ENCODE assay signal across 9 mouse cellular contexts in the genomic region with DNA sequence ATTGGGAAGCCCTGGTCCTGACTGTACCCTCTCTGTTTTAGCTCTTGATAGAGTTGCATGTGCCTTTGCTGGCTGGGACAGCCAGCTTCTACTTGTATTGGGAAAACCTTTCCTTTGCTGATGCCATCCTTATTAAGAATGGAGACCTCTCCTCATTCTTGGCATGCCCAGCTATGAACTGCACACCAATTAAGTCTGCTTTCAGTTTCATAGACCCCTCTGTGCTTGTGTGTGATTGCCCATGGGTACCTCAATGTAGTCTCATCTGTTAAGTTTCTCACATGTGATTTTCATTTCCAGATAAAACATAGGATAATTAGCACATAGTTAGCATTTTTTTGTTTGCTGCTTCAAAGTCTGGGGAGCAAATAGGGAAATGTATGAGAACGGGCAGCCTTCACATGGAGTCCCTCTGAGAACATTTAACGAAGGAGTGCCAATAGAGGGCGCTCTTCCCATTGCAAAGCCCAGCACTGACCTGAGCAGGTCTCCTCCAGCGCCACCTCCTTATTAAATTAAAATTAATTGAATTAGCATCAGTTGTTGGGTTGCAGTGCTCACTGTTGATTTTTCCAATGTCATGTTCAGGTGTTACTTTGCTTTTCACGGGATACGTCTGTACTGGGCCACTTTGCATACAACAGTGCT.
A peak's percentile ranks its signal among the peaks of the same experiment; 100 is the strongest.
DNase-seq lines count a peak whose midpoint lies in the region; ATAC-seq and TF ChIP-seq lines count a peak whose summit lies in the region.
"Had no signal": no experiment of that assay in that cellular context is flagged by ENCODE, and none has a peak within 500 bp of the region (broad histone marks: within the 10 kb centered on the region; RNA-seq: fewer than 3 reads in every experiment).

No protein-coding gene starts in this region.

- peak; percentile 57 for DNase-seq in MN1 (ENCODE audit: low spot score)
- DNase-seq in cerebellum, adult 11 months = peak; percentile 41
- peak; percentile 79 for DNase-seq in forebrain, postnatal 0 days
- DNase-seq in hindbrain, embryonic 14.5 days (ENCODE audit: low spot score) = peak; percentile 79
- peak; percentile 69 to 79 for DNase-seq in layer of hippocampus, postnatal 10 days (ENCODE audit: low spot score in 2 of 2)
- peak; percentile 66 for DNase-seq in lung, postnatal 25 days (ENCODE audit: low spot score)
- peak; percentile 38 for DNase-seq in ovary, postnatal 36 days (ENCODE audit: low spot score)
- peak; percentile 71 for DNase-seq in thymus, postnatal 4 days

- no peaks in the 10 kb centered on the region for H3K27me3 ChIP-seq in forebrain, postnatal 0 days (ENCODE audit: insufficient read depth, low read length)
- no peaks in the 10 kb centered on the region for H3K27me3 ChIP-seq in hindbrain, embryonic 14.5 days (ENCODE audit: control insufficient read depth, insufficient read depth, low read length)

- H3K4me3 ChIP-seq in forebrain, postnatal 0 days (ENCODE audit: low read depth, low read length) = no peak overlapping the region
- no peak overlapping the region for H3K4me3 ChIP-seq in hindbrain, embryonic 14.5 days (replicated peaks; ENCODE audit: low read length)

- H3K9me3 ChIP-seq in forebrain, postnatal 0 days (ENCODE audit: low read length) = no peaks in the 10 kb centered on the region
- H3K9me3 ChIP-seq in hindbrain, embryonic 14.5 days (ENCODE audit: control insufficient read depth, low read length) = no peaks in the 10 kb centered on the region

- H3K27ac ChIP-seq in forebrain, postnatal 0 days (ENCODE audit: low read depth, low read length) = no peak overlapping the region
- H3K27ac ChIP-seq in hindbrain, embryonic 14.5 days = no peak overlapping the region
- H3K27ac ChIP-seq: macrophage had no signal

- H3K36me3 ChIP-seq in forebrain, postnatal 0 days (ENCODE audit: insufficient read depth) = peaks cover 24% of the 10 kb centered on the region
- peaks cover 32% of the 10 kb centered on the region for H3K36me3 ChIP-seq in hindbrain, embryonic 14.5 days (replicated peaks; ENCODE audit: control insufficient read depth, insufficient read depth)

- H3K4me1 ChIP-seq in forebrain, postnatal 0 days (ENCODE audit: insufficient read depth) = no peaks in the 10 kb centered on the region
- H3K4me1 ChIP-seq in hindbrain, embryonic 14.5 days (replicated peaks; ENCODE audit: control insufficient read depth, insufficient read depth, low read length) = no peaks in the 10 kb centered on the region

- peak; percentile 80 for ATAC-seq in forebrain, postnatal 0 days
- peak; percentile 89 for ATAC-seq in hindbrain, embryonic 14.5 days (ENCODE audit: low FRiP score)

- peak; percentile 86 for TF ChIP-seq CTCF in forebrain, postnatal 0 days (IDR thresholded peaks at IDR 0.05; ENCODE audit: low read depth)

- H3K9ac ChIP-seq in forebrain, postnatal 0 days = no peak overlapping the region
- no peak overlapping the region for H3K9ac ChIP-seq in hindbrain, embryonic 14.5 days

- no peak overlapping the region for H3K4me2 ChIP-seq in forebrain, postnatal 0 days (ENCODE audit: low read depth)
- H3K4me2 ChIP-seq in hindbrain, embryonic 14.5 days (replicated peaks) = no peak overlapping the region

- 23% methylated on average over 6 of the region's 6 CpGs for WGBS in forebrain, postnatal 0 days
- WGBS in hindbrain, embryonic 14.5 days = 30% methylated on average over 6 of the region's 6 CpGs
